Mouse (Mus musculus) midbrain, embryonic 13.5 days (tissue): ENCODE measurements around the gene Rptor. TPM values are rescaled to one million over a fixed set of nuclear protein-coding genes. Genes with fewer than 3 reads are reported as not detected.
A peak's percentile ranks its signal among the peaks of the same experiment; 100 is the strongest.

ENCODE experiments used
- ATAC-seq: fragments of 200-750 bp; cut with Nextera tagmentation; 2 replicates; pipeline ENCODE4 v1.8.0; 2017; ENCODE audit warnings: mild to moderate bottlenecking, moderate TSS enrichment, moderate library complexity
- H3K27ac ChIP-seq: fragments of 300-500 bp; sonication (generic); 2 replicates; pipeline ENCODE4 v1.5.1; 2015; ENCODE audit warnings: inconsistent platforms, mild to moderate bottlenecking, moderate library complexity
- H3K27me3 ChIP-seq: fragments of 300-500 bp; sonication (generic); 2 replicates; pipeline ENCODE4 v1.6.1; 2015; ENCODE audit warnings: mild to moderate bottlenecking, inconsistent platforms
- H3K36me3 ChIP-seq: fragments of 300-500 bp; sonication (generic); 2 replicates; pipeline ENCODE4 v1.6.1; 2015; ENCODE audit warnings: mild to moderate bottlenecking, inconsistent platforms
- H3K4me1 ChIP-seq: fragments of 300-500 bp; sonication (generic); replicated peaks from 2 replicates; pipeline ENCODE4 v1.6.1; 2015; ENCODE audit warnings: inconsistent platforms
- H3K4me2 ChIP-seq: fragments of 300-500 bp; sonication (generic); replicated peaks from 2 replicates; pipeline ENCODE4 v1.6.1; 2015; ENCODE audit warnings: moderate library complexity, mild to moderate bottlenecking, inconsistent platforms
- H3K4me3 ChIP-seq: fragments of 300-500 bp; sonication (generic); replicated peaks from 2 replicates; pipeline ENCODE4 v1.5.1; 2015; ENCODE audit warnings: mild to moderate bottlenecking, inconsistent platforms
- H3K9ac ChIP-seq: fragments of 300-500 bp; sonication (generic); replicated peaks from 2 replicates; pipeline ENCODE4 v1.6.1; 2015; ENCODE audit warnings: mild to moderate bottlenecking, inconsistent platforms
- H3K9me3 ChIP-seq: fragments of 300-500 bp; sonication (generic); 2 replicates; pipeline ENCODE4 v1.6.1; 2016; ENCODE audit warnings: mild to moderate bottlenecking, inconsistent platforms
- WGBS: fragments of 180-500 bp; shearing (Covaris S2); methylation state at CpG from one replicate; pipeline ENCODE4 v1.1.7; 2015; 5-methylcytosine and 5-hydroxymethylcytosine counted together
- polyA plus RNA-seq: library from polyadenylated mRNA; unstranded; fragments of >200 nt; fragmentation: Nextera tagmentation; extraction: Ambion mirVana; gene quantifications from 2 replicates; pipeline ENCODE4 v1.2.1, GENCODE M21; 2015

The Rptor gene
- polyA plus RNA-seq, 1 experiment from 2014 or later = 11.7 TPM

GRCm38 (mm10) chr11:119829116-119829515, 226.4 kb downstream of the Rptor start:
- Histone ChIP-seq H3K36me3 (peaks cover 35% of the 10 kb centered on the region), H3K27ac (no peak overlapping the region), H3K27me3 (no peaks in the 10 kb centered on the region), H3K4me3 (no peak overlapping the region), H3K9ac (no peak overlapping the region), H3K9me3 (no peaks in the 10 kb centered on the region), H3K4me2 (no peak overlapping the region), H3K4me1 (peaks cover 12% of the 10 kb centered on the region)
- no peak for ATAC-seq
- 95% methylated on average over 3 of the region's 3 CpGs for WGBS

- ATAC-seq = no peak
- 29% methylated on average over 7 of the region's 7 CpGs for WGBS
- Histone ChIP-seq H3K4me2 (no peak overlapping the region), H3K36me3 (peaks cover 20% of the 10 kb centered on the region), H3K9me3 (no peaks in the 10 kb centered on the region), H3K4me3 (no peak overlapping the region), H3K9ac (no peak overlapping the region), H3K4me1 (peaks cover 12% of the 10 kb centered on the region), H3K27ac (no peak overlapping the region), H3K27me3 (no peaks in the 10 kb centered on the region)
Measured at GRCm38 (mm10) chr11:119831682-119832081, 229.0 kb downstream of the Rptor start.

GRCm38 (mm10) chr11:119833311-119833710, 230.6 kb downstream of the Rptor start:
- Histone ChIP-seq H3K27me3 (no peaks in the 10 kb centered on the region), H3K4me3 (no peak overlapping the region), H3K4me1 (peaks cover 12% of the 10 kb centered on the region), H3K9me3 (no peaks in the 10 kb centered on the region), H3K36me3 (peaks cover 11% of the 10 kb centered on the region), H3K9ac (no peak overlapping the region), H3K4me2 (no peak overlapping the region), H3K27ac (no peak overlapping the region)
- ATAC-seq = no peak

- Histone ChIP-seq H3K9ac (no peak overlapping the region), H3K4me1 (peaks cover 12% of the 10 kb centered on the region), H3K9me3 (no peaks in the 10 kb centered on the region), H3K4me3 (no peak overlapping the region), H3K27ac (no peak overlapping the region), H3K36me3 (peaks cover 4% of the 10 kb centered on the region; the same call in 1 of the 2 replicates), H3K4me2 (no peak overlapping the region), H3K27me3 (no peaks in the 10 kb centered on the region)
- 80% methylated on average over 16 of the region's 16 CpGs for WGBS
- ATAC-seq = no peak
Measured at GRCm38 (mm10) chr11:119833877-119834804, 231.4 kb downstream of the Rptor start.

- Histone ChIP-seq H3K9ac (no peak overlapping the region), H3K4me3 (no peak overlapping the region), H3K27ac (no peak overlapping the region), H3K9me3 (no peaks in the 10 kb centered on the region), H3K4me2 (no peak overlapping the region), H3K36me3 (peaks cover 7% of the 10 kb centered on the region; the same call in 1 of the 2 replicates), H3K4me1 (peaks cover 9% of the 10 kb centered on the region), H3K27me3 (no peaks in the 10 kb centered on the region)
- 83% methylated on average over 3 of the region's 3 CpGs for WGBS
- ATAC-seq = no peak
Measured at GRCm38 (mm10) chr11:119836326-119836725, 233.6 kb downstream of the Rptor start.

- no peaks in the 10 kb centered on the region for H3K4me1 ChIP-seq
- no peaks in the 10 kb centered on the region for H3K27me3 ChIP-seq
- no peaks in the 10 kb centered on the region for H3K9me3 ChIP-seq
- no peak overlapping the region for H3K4me3 ChIP-seq
- H3K36me3 ChIP-seq = peaks cover 7% of the 10 kb centered on the region; the same call in 1 of the 2 replicates
- H3K9ac ChIP-seq = no peak overlapping the region
- WGBS = 93% methylated on average over 1 of the region's 1 CpGs
- H3K4me2 ChIP-seq = no peak overlapping the region
- H3K27ac ChIP-seq = no peak overlapping the region
- ATAC-seq = no peak
Measured at GRCm38 (mm10) chr11:119837786-119838185, 235.1 kb downstream of the Rptor start.

- Histone ChIP-seq H3K4me3 (no peak overlapping the region), H3K9ac (no peak overlapping the region), H3K4me1 (no peaks in the 10 kb centered on the region), H3K9me3 (no peaks in the 10 kb centered on the region), H3K36me3 (peaks cover 24% of the 10 kb centered on the region), H3K27ac (0 out of 2 replicates have a peak overlapping the region, but pooled peaks have one; percentile 7), H3K4me2 (no peak overlapping the region), H3K27me3 (no peaks in the 10 kb centered on the region)
- no peak for ATAC-seq
- WGBS = 91% methylated on average over 10 of the region's 10 CpGs
Measured at GRCm38 (mm10) chr11:119839411-119840342, 237.0 kb downstream of the Rptor start.

- no peak overlapping the region for H3K9ac ChIP-seq
- H3K9me3 ChIP-seq = no peaks in the 10 kb centered on the region
- WGBS = 91% methylated on average over 6 of the region's 6 CpGs
- no peak overlapping the region for H3K4me3 ChIP-seq
- H3K4me1 ChIP-seq = no peaks in the 10 kb centered on the region
- ATAC-seq = no peak
- H3K27ac ChIP-seq = no peak overlapping the region
- no peak overlapping the region for H3K4me2 ChIP-seq
- H3K36me3 ChIP-seq = peaks cover 39% of the 10 kb centered on the region
- H3K27me3 ChIP-seq = no peaks in the 10 kb centered on the region
Measured at GRCm38 (mm10) chr11:119846608-119847007, 243.9 kb downstream of the Rptor start.

- Histone ChIP-seq H3K4me2 (no peak overlapping the region), H3K27ac (no peak overlapping the region), H3K4me3 (no peak overlapping the region), H3K9me3 (no peaks in the 10 kb centered on the region), H3K36me3 (peaks cover 43% of the 10 kb centered on the region), H3K4me1 (no peaks in the 10 kb centered on the region), H3K27me3 (no peaks in the 10 kb centered on the region), H3K9ac (no peak overlapping the region)
- ATAC-seq = no peak
- 91% methylated on average over 3 of the region's 3 CpGs for WGBS
Measured at GRCm38 (mm10) chr11:119847076-119847475, 244.4 kb downstream of the Rptor start.

GRCm38 (mm10) chr11:119847569-119847968, 244.9 kb downstream of the Rptor start:
- 85% methylated on average over 3 of the region's 3 CpGs for WGBS
- Histone ChIP-seq H3K4me3 (no peak overlapping the region), H3K9me3 (no peaks in the 10 kb centered on the region), H3K4me2 (no peak overlapping the region), H3K4me1 (no peaks in the 10 kb centered on the region), H3K9ac (no peak overlapping the region), H3K27ac (no peak overlapping the region), H3K27me3 (no peaks in the 10 kb centered on the region), H3K36me3 (peaks cover 48% of the 10 kb centered on the region)
- ATAC-seq = no peak

GRCm38 (mm10) chr11:119848189-119848588, 245.5 kb downstream of the Rptor start:
- H3K4me3 ChIP-seq = no peak overlapping the region
- H3K4me2 ChIP-seq = no peak overlapping the region
- WGBS = 96% methylated on average over 5 of the region's 5 CpGs
- no peaks in the 10 kb centered on the region for H3K27me3 ChIP-seq
- no peaks in the 10 kb centered on the region for H3K4me1 ChIP-seq
- no peak for ATAC-seq
- peaks cover 51% of the 10 kb centered on the region for H3K36me3 ChIP-seq
- H3K27ac ChIP-seq = no peak overlapping the region
- no peaks in the 10 kb centered on the region for H3K9me3 ChIP-seq
- H3K9ac ChIP-seq = no peak overlapping the region

- Histone ChIP-seq H3K27me3 (no peaks in the 10 kb centered on the region), H3K9me3 (no peaks in the 10 kb centered on the region), H3K4me3 (no peak overlapping the region), H3K36me3 (peaks cover 69% of the 10 kb centered on the region), H3K9ac (no peak overlapping the region), H3K4me2 (no peak overlapping the region), H3K27ac (no peak overlapping the region), H3K4me1 (peaks cover under 1% of the 10 kb centered on the region; the same call in 1 of the 2 replicates)
- ATAC-seq = no peak
- 66% methylated on average over 7 of the region's 7 CpGs for WGBS
Measured at GRCm38 (mm10) chr11:119855999-119856398, 253.3 kb downstream of the Rptor start.
